Mouse (Mus musculus) neural tube, embryonic 10.5 days (tissue): ENCODE data around the gene Flvcr1.
"Not testable (repeated sequence)": the region's sequence is repeated elsewhere in the genome, so short reads cannot be mapped to it uniquely, and the experiment has no call there.

Source experiments
- DNase-seq: peaks from one replicate; pipeline ENCODE4 v3.0.0-alpha.2; 2017; ENCODE audit warnings: low spot score; ENCODE audit errors: extremely low spot score

Gene Flvcr1

GRCm38 (mm10) chr1:191041352-191041751 is 15.4 kb upstream of the Flvcr1 start:
- DNase-seq = no peak

GRCm38 (mm10) chr1:191037999-191038398 is 12.0 kb upstream of the Flvcr1 start:
- DNase-seq = no peak

- DNase-seq = no peak
These were observed 10.8 kb upstream of the Flvcr1 start, which contains the start of gene Spata45 for GRCm38 (mm10) chr1:191036554-191037334. Gene Spata45, plus strand, starts transcription at chr1:191036639.

- DNase-seq = no peak
These were observed 9.7 kb upstream of the Flvcr1 start for GRCm38 (mm10) chr1:191035649-191036048.

GRCm38 (mm10) chr1:191030922-191031425 is 5.0 kb upstream of the Flvcr1 start:
- not testable (repeated sequence) for DNase-seq

- no peak for DNase-seq
These were observed 4.2 kb upstream of the Flvcr1 start for GRCm38 (mm10) chr1:191030182-191030581.

- no peak for DNase-seq
These were observed 644 bp downstream of the Flvcr1 start for GRCm38 (mm10) chr1:191025016-191026012.

- DNase-seq = not testable (repeated sequence)
These were observed 2.2 kb downstream of the Flvcr1 start for GRCm38 (mm10) chr1:191023806-191024205.

- no peak for DNase-seq
These were observed 2.8 kb downstream of the Flvcr1 start for GRCm38 (mm10) chr1:191023140-191023539.

GRCm38 (mm10) chr1:191021016-191021415 is 4.9 kb downstream of the Flvcr1 start:
- no peak for DNase-seq

GRCm38 (mm10) chr1:191020217-191020924 is 5.6 kb downstream of the Flvcr1 start:
- no peak for DNase-seq

- no peak for DNase-seq
These were observed 6.2 kb downstream of the Flvcr1 start for GRCm38 (mm10) chr1:191019803-191020202.

GRCm38 (mm10) chr1:191014271-191014670 is 11.7 kb downstream of the Flvcr1 start:
- DNase-seq = no peak

- DNase-seq = no peak
These were observed 17.3 kb downstream of the Flvcr1 start for GRCm38 (mm10) chr1:191008707-191009106.

- DNase-seq = no peak
These were observed 23.8 kb downstream of the Flvcr1 start for GRCm38 (mm10) chr1:191002201-191002600.

GRCm38 (mm10) chr1:191000686-191001085 is 25.3 kb downstream of the Flvcr1 start:
- DNase-seq = no peak

- no peak for DNase-seq
These were observed 27.9 kb downstream of the Flvcr1 start for GRCm38 (mm10) chr1:190998027-190998426.

- no peak for DNase-seq
These were observed 29.5 kb downstream of the Flvcr1 start for GRCm38 (mm10) chr1:190996346-190996877.

GRCm38 (mm10) chr1:190995548-190995947 is 30.4 kb downstream of the Flvcr1 start:
- DNase-seq = no peak

- DNase-seq = no peak
These were observed 36.4 kb downstream of the Flvcr1 start for GRCm38 (mm10) chr1:190989437-190990082.
